Mouse (Mus musculus) gastrocnemius, postnatal 36 days (tissue): Measurements from ENCODE around the gene Lim2. TPM values are rescaled to one million over a fixed set of nuclear protein-coding genes. Genes with fewer than 3 reads are reported as not detected.
"Not testable (repeated sequence)": the region's sequence is repeated elsewhere in the genome, so short reads cannot be mapped to it uniquely, and the experiment has no call there.

ENCODE experiments used
- DNase-seq, 2 experiments: peaks; one replicate each; pipeline ENCODE4 v3.0.0; 2022
- intact Hi-C: fragments of 180-260 bp; cut with DNase I; formaldehyde crosslinking; loops from one replicate; pipeline ENCODE4 v1.15.1; 2025
- long read RNA-seq, 2 experiments: library from polyadenylated mRNA; stranded (forward); transcript quantifications; one replicate each; pipeline ENCODE4 v2.0.0; 2021
- total RNA-seq, 2 experiments: library from RNA; stranded (reverse); gene quantifications; 2 replicates each; pipeline ENCODE4 v1.2.3; 2021

Gene Lim2
- total RNA-seq: not detected
- long read RNA-seq, experiment 1: 0 reads
- long read RNA-seq, experiment 2: 0 reads

DNA sequence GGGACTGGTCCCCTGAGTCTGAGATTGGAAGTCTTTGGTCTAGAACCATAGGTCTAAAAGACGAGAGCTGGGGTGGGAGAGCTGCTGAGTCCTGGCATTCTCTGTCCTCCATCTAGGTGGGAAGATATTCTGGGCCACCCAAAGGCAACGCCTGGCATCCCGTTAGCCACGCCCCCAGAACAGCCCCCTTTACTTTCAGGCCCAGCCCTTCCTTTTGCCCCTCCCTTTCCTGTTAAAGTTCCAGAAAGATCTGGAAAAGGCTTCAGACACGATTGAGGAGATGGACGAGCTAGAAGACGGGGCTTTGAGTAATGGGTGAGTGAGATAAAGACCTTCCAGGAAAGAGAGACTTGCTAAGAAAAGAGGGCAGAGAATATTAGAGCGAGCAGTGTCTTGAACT is at the start of gene Lim2:
Gene Lim2, plus strand, starts transcription at position 265 of the 400 bp plus-strand sequence.
- intact Hi-C loops: no loop called here
- no peak for DNase-seq

DNA sequence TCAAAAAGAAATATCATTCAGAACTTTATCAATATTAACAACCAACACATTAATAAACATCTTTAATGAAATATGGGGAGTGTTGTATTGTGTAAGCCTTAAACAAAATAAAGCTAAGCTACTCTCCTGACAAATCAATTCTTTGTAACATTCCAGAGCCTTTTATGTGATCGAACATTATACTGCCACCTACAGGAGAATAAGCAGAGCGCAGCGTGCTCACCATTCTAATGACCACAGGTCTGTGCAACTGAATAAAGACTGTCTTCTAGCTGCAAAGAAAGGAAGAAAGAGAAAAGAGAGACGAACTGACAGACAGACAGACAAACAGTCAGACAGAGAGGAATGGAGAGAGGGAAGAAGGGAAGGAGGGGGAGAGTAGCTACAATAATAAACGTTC is 49.2 kb upstream of the Lim2 start:
- no peak for DNase-seq
- intact Hi-C loops: loop anchor here (2.0 kb wide), 1 partner anchor 95 kb away; no protein-coding TSS in a partner anchor

DNA sequence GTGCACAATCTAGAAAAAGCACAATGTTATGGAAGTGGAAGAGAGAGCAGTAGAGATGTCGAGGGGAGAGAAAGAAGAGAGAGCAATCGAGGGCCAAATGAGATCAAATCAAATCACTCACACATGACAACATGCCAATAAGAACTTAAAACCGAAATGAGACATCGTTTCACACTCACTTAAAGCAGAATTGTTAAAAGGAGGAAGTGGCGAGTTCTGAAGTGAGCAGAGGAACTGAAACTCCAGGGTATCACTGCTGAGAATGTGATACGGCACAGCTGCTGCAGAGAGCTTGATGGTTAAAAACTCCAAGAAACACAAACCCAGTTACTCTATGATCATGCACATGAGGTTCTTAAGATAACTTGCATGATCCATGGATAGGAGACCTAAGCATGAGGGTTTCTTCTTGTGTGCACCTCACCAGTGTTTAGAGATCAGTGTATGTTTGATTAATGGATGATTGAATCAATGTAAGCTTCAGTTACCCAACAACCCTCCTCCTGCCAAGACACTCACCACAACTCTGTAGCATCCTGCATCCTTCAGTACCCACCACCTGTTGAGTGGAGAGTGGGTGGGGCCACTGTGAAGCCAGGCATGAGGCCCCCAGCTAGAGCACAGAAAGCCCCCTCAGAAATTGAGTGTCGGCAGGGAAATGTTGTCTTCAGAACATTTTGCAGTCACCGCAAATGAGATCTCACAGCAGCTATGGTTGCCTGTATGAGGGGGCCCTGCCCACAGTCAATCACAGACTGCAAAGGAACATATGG is 34.9 kb upstream of the Lim2 start:
- intact Hi-C loops: no loop called here
- DNase-seq: no peak

- intact Hi-C loops: no loop called here
- no peak for DNase-seq
Measured at GRCm38 (mm10) chr7:43399501-43399900, 28.0 kb upstream of the Lim2 start.

GRCm38 (mm10) chr7:43402718-43403117 is 24.8 kb upstream of the Lim2 start:
- intact Hi-C loops: no loop called here
- DNase-seq: no peak

- no peak for DNase-seq
Measured at GRCm38 (mm10) chr7:43407573-43407972, 19.9 kb upstream of the Lim2 start.

DNA sequence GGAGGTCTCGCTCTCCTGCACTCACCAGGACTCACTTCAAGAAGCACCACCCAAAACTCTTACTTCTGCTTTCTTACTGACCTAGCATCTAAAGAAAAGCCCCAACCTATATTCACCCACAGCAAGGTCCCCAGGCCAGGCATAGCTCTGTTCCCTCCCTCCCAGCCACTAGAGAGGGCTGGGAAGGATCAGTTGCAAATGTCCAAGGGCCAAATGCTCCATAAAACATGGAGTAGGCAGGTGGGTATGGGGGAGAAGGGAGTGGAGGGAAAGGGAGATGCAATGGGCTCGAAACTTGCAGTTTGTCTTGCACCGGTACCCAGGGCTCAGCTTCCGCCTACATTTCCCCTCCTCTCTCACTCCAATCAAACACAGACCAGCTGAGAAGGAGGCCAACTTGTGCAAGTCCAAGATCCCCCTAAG is 19.3 kb upstream of the Lim2 start, which contains the start of gene Siglecg:
Gene Siglecg, plus strand, starts transcription at position 74 of the 423 bp plus-strand sequence.
- DNase-seq: no peak
- intact Hi-C loops: no loop called here

More at GRCm38 (mm10) chr7:43407573-43407972, 19.9 kb upstream of the Lim2 start:
- intact Hi-C loops: no loop called here

DNA sequence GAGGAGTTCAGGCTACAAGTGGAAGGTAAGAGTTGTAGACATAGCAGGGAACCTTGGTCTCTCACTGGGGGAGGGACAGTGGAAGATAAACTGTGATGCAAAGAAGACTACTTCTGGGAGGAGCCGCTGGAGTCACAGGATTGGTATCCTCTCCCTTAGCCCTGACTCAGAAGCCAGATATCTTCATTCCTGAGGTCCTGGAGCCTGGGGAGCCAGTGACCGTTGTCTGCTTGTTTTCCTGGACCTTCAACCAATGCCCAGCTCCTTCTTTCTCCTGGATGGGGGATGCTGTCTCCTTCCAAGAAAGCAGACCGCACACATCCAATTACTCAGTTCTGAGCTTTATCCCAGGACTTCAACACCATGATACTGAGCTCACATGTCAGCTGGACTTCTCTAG is 18.4 kb upstream of the Lim2 start:
- intact Hi-C loops: no loop called here
- no peak for DNase-seq

GRCm38 (mm10) chr7:43411724-43412123 is 15.7 kb upstream of the Lim2 start:
- intact Hi-C loops, DNase-seq: not testable (repeated sequence)

DNA sequence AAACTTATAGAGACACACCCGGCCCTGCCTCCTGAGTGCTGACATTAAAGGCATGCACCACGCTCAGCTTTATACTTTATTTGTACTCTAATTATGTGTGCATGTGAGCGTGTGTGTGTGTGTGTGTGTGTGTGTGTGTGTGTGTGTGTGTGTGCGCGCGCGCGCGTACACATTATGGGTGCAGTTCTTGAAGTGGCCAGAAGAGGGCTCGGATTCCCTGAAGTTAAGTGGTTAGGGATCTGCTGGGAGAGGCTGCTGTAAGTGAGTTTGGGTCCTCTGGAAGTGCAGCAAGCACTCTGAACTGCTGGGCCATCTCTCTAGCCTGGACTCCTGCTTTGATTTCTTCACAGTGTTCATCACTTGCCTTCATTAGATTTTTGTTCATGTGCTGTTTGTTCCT is 10.2 kb upstream of the Lim2 start:
- DNase-seq: no peak
- intact Hi-C loops: no loop called here

GRCm38 (mm10) chr7:43422995-43423617 is 4.4 kb upstream of the Lim2 start:
- intact Hi-C loops: loop anchor here (1.0 kb wide), 1 partner anchor 43 kb away; no protein-coding TSS in a partner anchor

GRCm38 (mm10) chr7:43423991-43424625 is 3.4 kb upstream of the Lim2 start:
- intact Hi-C loops: loop anchor here (1.0 kb wide), 1 partner anchor 42 kb away; no protein-coding TSS in a partner anchor
- DNase-seq: no peak

More at GRCm38 (mm10) chr7:43422995-43423617, 4.4 kb upstream of the Lim2 start:
- peak; percentile 76 to 78 for DNase-seq

DNA sequence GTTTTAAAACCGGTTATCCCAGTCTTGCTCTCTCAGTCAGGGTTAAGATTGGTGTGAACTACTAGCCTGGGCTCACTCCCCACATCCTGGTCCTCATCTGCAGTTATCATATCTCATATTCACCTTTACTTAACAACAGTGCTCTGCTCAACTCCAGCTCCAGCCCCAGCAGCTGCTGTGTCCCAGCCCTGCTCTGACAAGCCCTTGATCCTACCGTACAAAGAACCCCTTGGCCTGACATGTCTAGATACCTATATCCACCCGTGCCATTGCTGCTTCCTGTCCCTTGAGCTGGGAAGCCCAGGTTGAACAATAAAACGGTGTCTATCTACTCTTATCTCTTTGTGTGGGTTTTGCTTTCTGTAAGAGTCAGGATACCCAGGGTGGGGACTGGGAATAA is 2.0 kb downstream of the Lim2 start:
- intact Hi-C loops: no loop called here
- no peak for DNase-seq

DNA sequence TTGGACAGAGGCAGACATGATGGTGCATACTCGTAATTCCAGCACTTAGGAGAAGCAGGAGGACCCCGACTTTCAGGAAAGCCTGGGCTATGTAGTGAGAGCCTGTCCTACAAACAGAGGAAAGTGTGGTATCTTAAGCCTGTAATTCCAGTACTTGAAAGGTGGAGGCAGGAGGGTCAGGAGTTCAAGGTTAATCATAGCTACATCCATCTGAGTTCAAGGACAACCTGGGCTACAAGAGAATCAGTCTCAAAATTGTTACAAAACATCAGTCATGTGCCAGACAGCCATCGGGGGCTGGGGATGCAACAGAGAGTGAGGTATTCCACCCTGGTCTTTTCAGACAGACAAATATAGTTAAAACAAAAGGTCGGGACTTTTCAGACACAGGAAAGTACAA is 5.4 kb downstream of the Lim2 start:
- DNase-seq: no peak
- intact Hi-C loops: no loop called here

GRCm38 (mm10) chr7:43434676-43435075 is 7.2 kb downstream of the Lim2 start:
- intact Hi-C loops: no loop called here
- DNase-seq: no peak

DNA sequence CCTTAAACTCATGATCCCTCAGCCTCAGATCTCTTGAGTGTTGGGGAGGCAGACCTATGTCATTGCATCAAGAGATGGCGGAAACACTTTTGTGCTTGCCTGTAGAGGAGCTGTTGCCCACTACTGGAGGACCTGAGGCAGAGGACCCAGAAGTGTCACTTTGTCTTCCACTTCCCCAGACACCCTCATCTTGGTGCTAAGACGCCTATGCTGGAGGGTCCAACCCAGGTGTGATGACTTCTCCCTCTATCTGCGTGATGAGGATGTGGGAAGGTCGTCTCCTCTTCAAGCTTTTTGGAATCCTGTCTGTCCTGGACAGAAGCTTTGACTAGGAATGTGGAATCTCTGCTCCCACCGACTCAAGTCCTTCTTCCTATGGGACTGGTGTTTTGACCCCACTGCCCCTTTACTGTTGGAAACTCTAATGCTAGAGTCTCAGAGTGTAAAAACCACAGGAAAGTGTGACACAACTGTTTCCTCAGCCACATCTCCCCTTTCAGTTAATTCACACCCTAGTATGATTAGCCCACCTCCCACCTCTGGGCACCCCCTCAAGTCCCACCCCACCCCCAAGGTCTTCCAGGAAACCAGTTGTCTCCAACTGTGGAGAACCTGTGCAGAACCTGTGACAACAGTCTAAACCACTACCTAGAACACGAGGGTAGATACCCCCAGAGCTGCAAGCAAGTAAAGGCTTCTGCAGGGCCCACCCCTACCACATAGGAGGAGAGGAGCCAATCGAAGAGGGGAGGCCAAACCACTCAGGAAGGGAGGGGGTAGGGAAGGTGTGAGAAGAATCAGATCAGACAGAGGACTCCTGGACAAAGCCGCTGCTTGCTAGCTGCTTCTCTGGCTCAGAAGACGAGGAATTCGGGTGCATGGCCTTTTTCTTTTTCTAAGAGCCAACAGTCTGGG is 9.1 kb downstream of the Lim2 start, which contains the start of gene Nkg7:
Gene Nkg7, plus strand, starts transcription at position 733 of the 915 bp plus-strand sequence.
- intact Hi-C loops: no loop called here
- no peak for DNase-seq

DNA sequence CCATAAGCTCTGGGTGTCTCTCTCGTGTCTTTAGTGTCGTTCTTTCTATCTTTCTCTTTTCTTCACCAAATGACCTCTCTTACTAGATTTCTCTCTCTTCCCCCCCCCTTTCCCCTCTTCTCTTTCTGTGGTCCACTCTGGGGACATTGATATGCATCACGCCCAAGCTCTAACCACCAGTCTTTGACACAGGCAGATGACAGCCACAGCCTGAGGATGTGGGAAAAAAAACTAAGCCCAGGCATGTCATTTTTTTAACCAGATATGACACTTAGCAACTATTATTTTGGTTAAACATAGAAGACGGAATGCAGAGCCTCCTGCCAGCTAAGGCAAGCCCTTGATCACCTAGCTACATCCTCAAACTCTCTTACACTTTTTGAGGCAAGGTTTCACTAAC is 11.1 kb downstream of the Lim2 start:
- intact Hi-C loops: no loop called here

GRCm38 (mm10) chr7:43440482-43440881 is 13.0 kb downstream of the Lim2 start, which contains the start of gene Cldnd2:
Gene Cldnd2, plus strand, starts transcription at chr7:43440782.
- DNase-seq: no peak
- intact Hi-C loops: loop anchor here (10.0 kb wide), 1 partner anchor 136 kb away; no protein-coding TSS in a partner anchor

More for the DNA sequence above, 11.1 kb downstream of the Lim2 start:
- DNase-seq: no peak

GRCm38 (mm10) chr7:43441071-43441470 is 13.6 kb downstream of the Lim2 start:
- DNase-seq: no peak
- intact Hi-C loops: loop anchor here (10.0 kb wide), 1 partner anchor 136 kb away; no protein-coding TSS in a partner anchor

DNA sequence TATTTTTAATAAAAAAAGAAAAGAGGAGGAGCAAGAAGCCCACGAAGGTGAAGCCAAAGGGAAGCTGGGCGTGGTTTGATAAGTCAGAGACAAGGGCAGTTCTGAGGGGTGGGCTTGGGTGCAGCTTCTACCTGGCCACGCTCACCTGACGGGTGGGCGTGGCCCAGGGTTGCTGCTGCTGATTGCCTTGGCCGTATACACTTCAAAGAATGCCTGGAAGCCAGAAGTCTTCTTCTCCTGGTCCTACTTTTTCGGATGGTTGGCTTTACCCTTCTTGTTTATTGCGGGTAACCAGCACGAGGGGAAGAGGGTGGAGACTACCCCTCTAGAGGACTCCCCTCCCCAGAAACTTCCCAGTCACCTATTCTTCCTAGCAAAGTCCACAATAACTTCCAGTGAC is 15.2 kb downstream of the Lim2 start:
- DNase-seq: no peak
- intact Hi-C loops: loop anchor here (10.0 kb wide), 1 partner anchor 138 kb away; no protein-coding TSS in a partner anchor
